Mouse (Mus musculus) liver, postnatal 0 days (tissue): ENCODE measurements at regions not wholly inside any gene's neighbourhood (a gene's known extent, or its start where the extent isn't known, plus 50 kb on each side); places are given as distances from the start of the nearest gene placed in this dataset.

Experiments
- CTCF ChIP-seq: sonication (generic); IDR thresholded peaks from 2 replicates; pipeline ENCODE4 v1.5.1; 2016; ENCODE audit warnings: antibody characterized with exemption, low read depth
- EP300 ChIP-seq: IDR thresholded peaks from 2 replicates; pipeline ENCODE4 v1.6.1; 2016; ENCODE audit warnings: antibody characterized with exemption, low read depth, mild to moderate bottlenecking

- TF ChIP-seq CTCF: no peak
- TF ChIP-seq EP300: no peak
Observed at GRCm38 (mm10) chr14:45737966-45738365, 80.0 kb upstream of the Ddhd1 start.
